Mouse (Mus musculus) central nervous system, embryonic 14 days (tissue): ENCODE data around the gene Leprot. TPM values are rescaled to one million over a fixed set of nuclear protein-coding genes. Genes with fewer than 3 reads are reported as not detected.

Source experiments
- polyA plus RNA-seq: library from polyadenylated mRNA; depleted of rRNA; stranded (reverse); fragments of >200 nt; gene quantifications from 2 replicates; pipeline ENCODE4 v1.2.3, GENCODE M21; 2012; rRNA removed

The Leprot gene
- 88.2 and 90.4 TPM in 2 replicates for polyA plus RNA-seq

GRCm38 (mm10) chr4:101647196-101647905, at the start of gene Leprot:
TSS of gene Leprot (plus strand) at chr4:101647718.

Other genes with a start within 250 kb of the Leprot start
- 9.7 and 10.1 TPM in 2 replicates for gene Ak4, start 228.4 kb upstream of the Leprot start, polyA plus RNA-seq
- 36.4 and 39.0 TPM in 2 replicates for gene Dnajc6, start 151.1 kb upstream of the Leprot start, polyA plus RNA-seq
- gene Lepr, start 69.7 kb downstream of the Leprot start, polyA plus RNA-seq, result 3.2 and 5.6 TPM in 2 replicates
- not detected in 2 replicates for gene B020004J07Rik, start 196.3 kb downstream of the Leprot start, polyA plus RNA-seq
- gene C130073F10Rik, start 246.1 kb downstream of the Leprot start, polyA plus RNA-seq, result not detected in 2 replicates